ENCODE assay signal across 8 mouse cellular contexts in genomic region chr3:149349211-149349697, GRCm38 (mm10).
DNase-seq lines count a peak whose midpoint lies in the region; ATAC-seq and TF ChIP-seq lines count a peak whose summit lies in the region.

No protein-coding gene starts in this region.

- no peak for TF ChIP-seq POLR2A in testis, adult 2 months (IDR thresholded peaks at IDR 0.05; ENCODE audit: control insufficient read depth, low read depth, low read length)
- no peak for TF ChIP-seq POLR2A in cortical plate, adult 2 months (IDR thresholded peaks at IDR 0.05; ENCODE audit: extremely low read depth, insufficient read depth, low read length)

- H3K27ac ChIP-seq in testis, adult 2 months (ENCODE audit: control insufficient read depth, insufficient read depth, low read depth, low read length) = no peak overlapping the region
- no peak overlapping the region for H3K27ac ChIP-seq in cortical plate, adult 2 months (ENCODE audit: insufficient read depth, low read length)
- no peak overlapping the region for H3K27ac ChIP-seq in kidney, postnatal 0 days

- no peak overlapping the region for H3K9ac ChIP-seq in kidney, postnatal 0 days (ENCODE audit: low read depth, low read length)

- H3K36me3 ChIP-seq in testis, adult 2 months (ENCODE audit: control insufficient read depth, insufficient read depth, low read length) = no peaks in the 10 kb centered on the region
- H3K36me3 ChIP-seq in kidney, postnatal 0 days (ENCODE audit: insufficient read depth, low read length) = no peaks in the 10 kb centered on the region

- DNase-seq in testis, postnatal 14 days (ENCODE audit: low spot score) = no peak
- peak; percentile 78 for DNase-seq in heart, adult 8-10 months (ENCODE audit: low spot score)
- peak; percentile 77 for DNase-seq in kidney, postnatal 0 days (ENCODE audit: low spot score)
- peak; percentile 79 for DNase-seq in lung, postnatal 14 days
- peak; percentile 38 for DNase-seq in right cerebral cortex, postnatal 4 days
- DNase-seq in cerebellum, adult 11 months = no peak

- H3K27me3 ChIP-seq in testis, adult 2 months (ENCODE audit: control insufficient read depth, insufficient read depth, low read length) = no peaks in the 10 kb centered on the region
- no peaks in the 10 kb centered on the region for H3K27me3 ChIP-seq in kidney, postnatal 0 days (ENCODE audit: insufficient read depth, low read length)

- no peak overlapping the region for H3K4me3 ChIP-seq in testis, adult 2 months (ENCODE audit: control insufficient read depth, low read depth, low read length)
- no peak overlapping the region for H3K4me3 ChIP-seq in cortical plate, adult 2 months (ENCODE audit: insufficient read depth, low read length)
- H3K4me3 ChIP-seq in kidney, postnatal 0 days (replicated peaks; ENCODE audit: low read depth, low read length) = no peak overlapping the region

- no peak overlapping the region for H3K4me2 ChIP-seq in kidney, postnatal 0 days (ENCODE audit: low read length)

- 31% methylated on average over 9 of the region's 9 CpGs for WGBS in kidney, postnatal 0 days

- no peaks in the 10 kb centered on the region for H3K4me1 ChIP-seq in testis, adult 2 months (ENCODE audit: control insufficient read depth, insufficient read depth, low read length)
- no peaks in the 10 kb centered on the region for H3K4me1 ChIP-seq in cortical plate, adult 2 months (ENCODE audit: control insufficient read depth, insufficient read depth, low read length)
- peaks cover 3% of the 10 kb centered on the region; the same call in 1 of the 2 replicates for H3K4me1 ChIP-seq in kidney, postnatal 0 days (replicated peaks; ENCODE audit: insufficient read depth, low read length)

- peak; percentile 79 for ATAC-seq in kidney, postnatal 0 days (replicated peaks; ENCODE audit: low FRiP score, low read depth)

- TF ChIP-seq CTCF in testis, adult 2 months (IDR thresholded peaks at IDR 0.05; ENCODE audit: control insufficient read depth, insufficient read depth, insufficient replicate concordance, low read depth, low read length) = peak; percentile 70; the same call in 1 of the 2 replicates
- TF ChIP-seq CTCF in cortical plate, adult 2 months (IDR thresholded peaks at IDR 0.05; ENCODE audit: extremely low read depth, insufficient read depth, low read length) = peak; percentile 64
- TF ChIP-seq CTCF in kidney, postnatal 0 days (IDR thresholded peaks at IDR 0.05; ENCODE audit: low read depth) = peak; percentile 81

- H3K9me3 ChIP-seq in kidney, postnatal 0 days (replicated peaks; ENCODE audit: low read length) = no peaks in the 10 kb centered on the region

Comparison
In these comparisons a context has a peak if more than half of its experiments do, and no peak if none do; other contexts are left out.
1. DNase-seq: peak in heart, adult 8-10 months (single experiment), kidney, postnatal 0 days (single experiment), lung, postnatal 14 days (single experiment) and right cerebral cortex, postnatal 4 days (single experiment); none in testis, postnatal 14 days (single experiment) and cerebellum, adult 11 months (single experiment).
2. Peak in every context shown above with its lines, with median percentiles within 50 percentile points of each other: CTCF ChIP-seq.